Mouse (Mus musculus) thymus, postnatal 25 days (tissue): ENCODE data around the gene 9230102O04Rik.

Source experiments
- DNase-seq: peaks from one replicate; pipeline ENCODE4 v3.0.0; 2022

9230102O04Rik gene

DNA sequence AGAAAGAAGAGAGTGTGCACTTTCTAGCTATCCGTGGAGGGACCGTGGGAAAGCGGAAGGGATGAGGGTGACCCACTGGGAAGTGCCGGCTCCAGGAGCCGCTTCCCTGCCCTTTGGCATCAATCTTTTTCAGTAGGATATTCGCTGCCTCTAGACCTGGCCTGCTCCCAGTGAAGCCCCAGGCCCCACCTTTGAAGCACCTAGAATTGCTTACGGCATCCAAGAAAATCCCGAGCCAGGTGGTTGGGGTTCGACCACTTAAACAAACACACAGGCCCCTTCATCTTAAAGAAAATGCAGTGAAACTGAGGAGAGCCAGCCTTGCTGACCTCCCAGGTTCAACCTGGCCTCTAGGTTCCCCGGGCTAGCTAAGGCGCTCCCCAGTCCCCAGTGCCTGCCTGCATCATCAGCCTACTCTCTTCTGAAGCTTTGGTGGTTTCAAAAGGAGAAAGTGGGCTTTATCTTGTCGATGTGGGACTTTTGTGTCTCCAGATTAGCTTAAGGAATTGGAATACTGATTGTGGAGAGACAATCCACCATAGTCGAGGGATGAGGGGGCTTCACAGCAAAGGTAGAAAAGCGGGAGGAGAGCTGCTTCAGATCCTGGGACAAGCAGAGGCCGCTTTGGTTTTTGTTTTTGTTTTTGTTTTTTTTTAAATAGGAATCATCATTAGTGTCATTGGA is 4.7 kb downstream of the 9230102O04Rik start:
- no peak for DNase-seq

DNA sequence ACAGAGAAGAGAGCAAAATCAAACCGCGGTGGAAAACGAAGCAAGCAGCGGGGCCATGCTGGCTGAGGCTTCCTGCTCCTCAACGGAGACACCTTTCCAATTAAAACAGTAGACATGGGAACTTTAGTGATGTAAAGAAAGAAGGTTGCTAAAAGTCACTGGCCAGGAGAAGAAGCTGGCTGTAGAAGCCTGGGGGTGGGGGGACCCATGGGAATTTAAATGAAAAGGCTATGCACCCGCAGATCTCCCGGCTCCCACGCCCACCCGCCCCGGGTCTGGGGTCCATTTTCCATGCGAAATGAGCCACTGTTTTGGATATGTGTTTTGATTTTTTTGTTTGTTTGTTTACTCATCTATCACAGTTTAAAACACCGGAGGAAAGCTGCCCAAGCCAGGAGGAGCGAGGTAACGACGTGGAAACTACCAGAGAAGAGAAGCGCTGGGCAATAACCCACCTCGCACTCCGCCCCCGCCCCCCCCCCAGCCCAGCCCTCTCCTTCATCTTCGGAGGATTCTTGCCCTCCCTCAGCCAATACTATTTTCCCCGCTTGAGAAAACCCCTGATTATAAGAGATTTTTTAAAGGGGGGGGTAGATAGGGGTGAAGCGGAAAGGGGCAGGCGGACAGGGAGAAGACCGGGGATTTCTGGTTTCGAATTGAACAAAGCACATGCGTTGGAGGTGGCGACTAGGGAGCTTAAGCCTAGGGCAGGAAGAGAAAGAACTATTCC is 5.4 kb downstream of the 9230102O04Rik start:
- no peak for DNase-seq

DNA sequence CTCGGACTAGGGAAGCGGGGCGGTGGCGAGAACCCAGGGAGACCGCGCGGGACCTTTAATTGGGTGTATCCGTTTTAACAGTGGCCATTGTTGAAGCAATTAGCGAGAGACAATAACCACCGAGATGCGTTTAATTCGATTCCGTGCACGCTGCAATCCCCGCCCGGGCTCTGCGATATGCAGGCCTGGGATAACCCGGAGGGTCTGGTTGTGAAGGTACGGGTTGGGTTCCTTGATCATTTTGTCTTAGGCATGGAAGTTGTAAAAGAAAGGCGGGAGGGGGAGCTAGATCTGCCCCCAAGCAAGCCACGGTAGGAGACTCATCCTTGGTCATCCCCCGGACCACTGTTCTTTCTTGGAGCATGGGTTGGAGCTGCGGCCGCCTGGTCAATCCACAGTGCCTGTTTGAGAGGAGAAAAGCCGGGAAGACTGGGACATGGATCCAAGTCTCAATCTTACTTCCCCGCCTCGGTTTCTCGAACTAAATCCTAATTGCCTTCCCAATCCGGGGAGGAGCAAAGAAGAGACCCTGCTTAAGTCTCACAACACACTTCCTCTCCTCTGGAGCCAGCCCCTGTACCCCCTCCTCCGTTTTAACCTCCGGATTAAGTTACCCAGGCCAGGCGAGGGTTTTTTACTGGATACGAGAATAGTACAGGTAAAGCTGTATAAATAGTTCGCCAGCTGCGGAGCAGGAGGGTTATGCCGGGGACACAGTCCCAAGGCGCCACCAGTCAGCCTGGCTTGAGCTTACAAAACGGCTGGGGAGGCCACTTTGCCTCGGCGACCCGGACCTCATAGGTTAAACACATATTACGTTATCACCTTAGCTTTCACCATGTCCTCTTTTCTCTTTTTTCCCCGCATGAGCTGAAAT is 6.2 kb downstream of the 9230102O04Rik start:
- DNase-seq, result peak; percentile 54

DNA sequence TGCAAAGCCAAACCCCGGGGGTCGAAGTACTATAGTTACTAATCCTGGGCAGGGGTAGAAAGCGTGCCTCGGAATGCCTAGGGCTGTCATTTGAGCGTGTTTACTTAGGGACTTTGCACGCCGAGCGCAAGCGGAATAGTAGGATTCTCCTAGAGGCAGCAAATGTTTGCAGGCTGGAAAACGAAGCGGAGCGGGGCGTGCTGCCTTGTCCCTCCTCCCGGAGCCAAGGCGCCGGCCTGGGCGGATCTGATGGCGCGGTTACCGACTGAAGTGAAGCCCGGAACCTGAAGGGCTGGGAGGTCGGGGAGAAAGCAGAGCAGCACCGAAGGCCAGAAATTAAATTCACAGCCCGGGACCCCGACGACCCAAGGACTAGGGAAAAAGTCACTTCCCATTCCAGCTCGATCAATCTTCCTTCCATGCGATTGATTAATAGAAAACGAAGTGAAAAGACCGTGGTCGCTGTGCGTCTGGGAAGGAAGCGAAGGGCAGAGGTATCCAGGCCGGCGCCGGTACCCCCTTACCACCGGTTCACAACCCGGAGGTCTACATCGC is 6.9 kb downstream of the 9230102O04Rik start:
- peak; percentile 47 for DNase-seq

- peak; percentile 48 for DNase-seq
These were observed 7.7 kb downstream of the 9230102O04Rik start for GRCm38 (mm10) chr2:9881611-9882023.

DNA sequence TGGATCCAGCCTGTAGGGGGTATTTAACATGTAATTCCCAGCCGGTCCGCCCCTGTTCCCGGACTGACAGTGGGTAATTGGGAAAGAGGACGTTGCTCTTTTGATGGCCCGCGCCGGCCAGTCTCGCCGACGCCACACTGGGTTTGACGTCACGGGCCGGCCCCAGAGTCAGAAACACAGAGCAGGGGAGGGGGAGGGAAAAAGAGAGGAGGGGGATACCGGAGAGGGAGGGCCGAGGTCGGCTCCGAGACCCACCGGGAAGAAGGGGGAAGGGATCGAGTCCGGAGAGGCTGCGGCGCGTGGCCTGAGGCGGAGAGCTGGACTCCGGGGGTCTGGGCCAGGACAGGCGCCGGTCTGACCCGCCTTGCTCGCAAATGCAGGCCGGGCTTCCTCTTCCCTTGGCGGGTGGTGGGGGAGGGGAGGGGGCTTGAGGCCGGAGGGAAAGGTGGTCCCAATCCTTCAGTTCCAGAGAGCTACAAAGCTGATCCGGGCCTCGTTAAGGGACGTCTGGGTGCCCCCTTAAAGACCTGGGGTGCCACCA is 8.2 kb downstream of the 9230102O04Rik start, which contains the start of gene 4930412O13Rik:
TSS of gene 4930412O13Rik (plus strand) at position 202 of the 541 bp plus-strand sequence.
- DNase-seq, result no peak

DNA sequence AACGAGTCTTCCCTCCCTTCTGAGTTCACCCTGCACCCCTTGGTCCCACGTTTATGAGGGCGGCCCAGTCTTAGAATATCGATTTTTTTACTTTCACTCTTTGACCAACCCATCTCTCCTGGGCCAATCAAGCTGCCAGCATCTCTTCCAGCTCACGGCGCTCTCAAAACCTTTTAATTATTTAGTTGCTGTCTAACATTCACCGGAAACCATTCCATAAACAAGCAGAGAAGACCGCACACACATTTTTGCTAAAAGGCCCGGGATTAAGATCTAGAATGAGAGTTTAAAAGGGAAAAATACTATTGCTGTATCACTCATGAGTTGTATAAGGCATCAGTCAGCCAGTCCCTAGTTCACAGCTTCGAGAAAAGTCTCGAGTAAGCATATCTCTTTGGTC is 9.1 kb downstream of the 9230102O04Rik start:
- no peak for DNase-seq

DNA sequence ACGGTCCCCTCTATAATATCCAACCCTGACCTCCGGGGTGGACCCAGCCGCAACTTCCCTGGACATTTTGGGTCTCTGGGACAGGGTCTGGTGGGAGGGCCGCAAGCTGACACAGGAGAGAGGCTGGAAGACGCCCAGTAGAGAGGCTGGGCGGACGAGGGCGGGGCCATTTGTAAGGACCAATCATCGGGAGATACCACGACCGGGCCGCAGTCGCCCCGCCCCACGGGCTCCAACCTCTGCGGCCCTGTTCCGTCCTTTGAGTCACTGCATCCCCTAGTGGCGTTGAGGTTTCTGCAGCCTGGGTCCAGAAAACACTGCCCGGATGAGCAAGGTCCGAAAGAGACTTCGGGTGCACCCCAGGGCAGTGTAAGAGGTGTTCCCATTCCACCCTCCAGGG is 9.8 kb downstream of the 9230102O04Rik start:
- peak; percentile 95 for DNase-seq

DNA sequence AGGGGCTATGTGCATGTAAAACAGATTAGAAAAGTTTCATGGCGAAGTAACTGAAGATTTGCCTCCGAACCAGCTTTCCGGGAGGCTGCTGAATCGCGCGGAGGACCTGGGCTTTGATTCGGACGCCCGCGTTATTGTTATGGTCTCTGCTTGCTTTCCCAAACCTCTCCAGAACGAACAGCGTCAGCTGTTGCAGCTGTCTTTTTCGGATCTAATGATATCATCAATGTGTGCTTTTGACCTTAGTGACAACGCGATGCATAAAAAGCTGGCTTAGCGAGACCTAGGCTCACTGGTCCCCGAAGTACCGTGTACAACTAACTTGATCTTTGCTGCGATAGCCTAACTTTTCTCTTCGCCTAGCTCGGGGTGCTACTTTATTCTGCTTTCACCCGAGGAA is 10.2 kb downstream of the 9230102O04Rik start:
- no peak for DNase-seq

- DNase-seq, result peak; percentile 87
These were observed 10.7 kb downstream of the 9230102O04Rik start for GRCm38 (mm10) chr2:9878564-9879081.

GRCm38 (mm10) chr2:9877966-9878563 is 11.3 kb downstream of the 9230102O04Rik start:
- DNase-seq, result peak; percentile 68

- no peak for DNase-seq
These were observed 12.0 kb downstream of the 9230102O04Rik start for GRCm38 (mm10) chr2:9877326-9877690.

- DNase-seq, result peak; percentile 65
These were observed 12.6 kb downstream of the 9230102O04Rik start for GRCm38 (mm10) chr2:9876621-9877325.

GRCm38 (mm10) chr2:9875676-9876357 is 13.5 kb downstream of the 9230102O04Rik start:
- DNase-seq, result peak; percentile 66

DNA sequence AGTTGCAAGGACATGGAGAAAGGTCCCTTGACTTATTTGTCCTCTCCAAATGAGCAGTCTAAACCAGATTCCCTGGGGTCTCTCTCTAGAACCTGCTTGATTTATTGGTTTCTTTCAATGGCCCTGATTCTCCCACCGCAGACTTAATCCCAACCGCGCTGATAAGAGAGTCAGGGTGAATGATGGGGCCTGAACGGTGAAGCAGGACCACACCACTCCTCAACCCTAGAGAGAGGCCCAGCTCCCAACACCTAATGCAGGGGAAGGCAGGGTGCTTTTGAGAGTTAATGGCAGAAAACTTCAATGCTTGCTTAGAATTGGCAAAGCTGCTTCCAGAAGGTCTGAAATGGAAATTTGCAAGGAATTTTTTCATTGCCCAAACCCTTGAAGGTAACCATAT is 14.1 kb downstream of the 9230102O04Rik start:
- DNase-seq, result no peak

GRCm38 (mm10) chr2:9874467-9875219 is 14.7 kb downstream of the 9230102O04Rik start:
- peak; percentile 42 for DNase-seq

GRCm38 (mm10) chr2:9873757-9874156 is 15.6 kb downstream of the 9230102O04Rik start:
- no peak for DNase-seq

- peak; percentile 49 for DNase-seq
These were observed 16.7 kb downstream of the 9230102O04Rik start for GRCm38 (mm10) chr2:9872682-9873081.

DNA sequence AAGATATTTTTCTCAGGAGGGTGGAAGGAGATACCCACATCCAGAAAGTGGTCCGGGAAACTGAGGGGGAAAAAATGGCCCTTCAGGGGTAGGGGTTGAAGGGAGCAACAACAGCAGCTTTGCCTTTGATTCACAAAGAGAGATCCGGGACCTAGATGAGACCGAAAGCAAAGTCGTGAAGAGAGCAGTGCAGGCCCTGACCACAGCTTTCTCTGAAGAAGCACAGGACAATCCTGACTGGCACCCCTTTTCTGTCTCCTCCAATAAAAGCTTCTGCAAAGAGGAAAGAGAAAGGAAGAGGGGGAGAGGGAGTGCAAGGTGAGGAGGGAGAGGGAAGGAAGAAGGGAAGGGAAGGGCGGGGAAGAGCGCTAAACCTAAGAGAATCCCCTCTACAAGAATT is 17.5 kb downstream of the 9230102O04Rik start:
- peak; percentile 58 for DNase-seq

- DNase-seq, result peak; percentile 64
These were observed 18.1 kb downstream of the 9230102O04Rik start for GRCm38 (mm10) chr2:9871141-9871716.
